Mouse (Mus musculus): ENCODE data around the gene Trpm1.

GRCm38 (mm10) chr7:64266587-64266986 is 113.0 kb downstream of the Trpm1 start:
- TF ChIP-seq CTCF (IDR thresholded peaks at IDR 0.05; ENCODE audit: extremely low read depth, insufficient read depth, low read length) (no peak), POLR2A (IDR thresholded peaks at IDR 0.05; ENCODE audit: extremely low read depth, insufficient read depth, low read length) (no peak)
